22 mouse cellular contexts compared by ENCODE assay signal in the genomic region with DNA sequence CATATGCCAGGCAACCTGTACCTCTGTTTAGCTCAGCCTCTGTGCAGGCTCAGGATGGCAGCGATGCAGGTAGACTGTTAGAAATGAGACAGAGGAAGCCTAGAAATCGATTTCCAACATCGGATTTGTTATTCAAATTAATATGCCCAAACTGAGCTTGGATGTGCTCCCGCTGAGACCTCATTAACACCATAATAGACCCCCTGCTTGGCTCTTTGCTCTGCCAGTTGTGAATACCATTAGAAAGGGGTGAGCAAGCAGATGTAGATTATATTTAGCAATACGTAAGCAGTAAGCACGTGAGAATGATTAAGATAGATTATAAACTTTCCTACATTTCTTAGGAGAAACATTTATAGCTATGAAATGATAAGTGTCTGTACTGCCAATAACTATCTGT. TPM values are rescaled to one million over a fixed set of nuclear protein-coding genes. Genes with fewer than 3 reads are reported as not detected.
DNase-seq lines count a peak whose midpoint lies in the region; ATAC-seq and TF ChIP-seq lines count a peak whose summit lies in the region.
"Had no signal": no experiment of that assay in that cellular context is flagged by ENCODE, and none has a peak within 500 bp of the region (broad histone marks: within the 10 kb centered on the region; RNA-seq: fewer than 3 reads in every experiment).

No protein-coding gene starts in this region.

- no peak overlapping the region for H3K4me2 ChIP-seq in hindbrain, embryonic 11.5 days (replicated peaks; ENCODE audit: low read depth, low read length)
- no peak overlapping the region for H3K4me2 ChIP-seq in hindbrain, embryonic 16.5 days (ENCODE audit: low read length)
- H3K4me2 ChIP-seq in forebrain, embryonic 14.5 days (ENCODE audit: low read length), result 0 out of 2 replicates have a peak overlapping the region, but pooled peaks have one; percentile 16
- H3K4me2 ChIP-seq in midbrain, embryonic 13.5 days (replicated peaks), result peak overlapping the region; percentile 25; the same call in 1 of the 2 replicates
- H3K4me2 ChIP-seq: limb, embryonic 13.5 days; liver, embryonic 13.5 days; lung, embryonic 14.5 days had no signal

- H3K9me3 ChIP-seq in hindbrain, embryonic 11.5 days (ENCODE audit: control insufficient read depth, low read length), result no peaks in the 10 kb centered on the region
- no peaks in the 10 kb centered on the region for H3K9me3 ChIP-seq in hindbrain, embryonic 16.5 days (ENCODE audit: control insufficient read depth, low read length)
- no peaks in the 10 kb centered on the region for H3K9me3 ChIP-seq in forebrain, embryonic 14.5 days (replicated peaks; ENCODE audit: control insufficient read depth, low read length)
- no peaks in the 10 kb centered on the region for H3K9me3 ChIP-seq in midbrain, embryonic 13.5 days
- H3K9me3 ChIP-seq: liver, embryonic 13.5 days had no signal

- no peak overlapping the region for H3K9ac ChIP-seq in hindbrain, embryonic 11.5 days (ENCODE audit: low read depth, low read length)
- no peak overlapping the region for H3K9ac ChIP-seq in hindbrain, embryonic 16.5 days (ENCODE audit: low read depth, low read length)
- H3K9ac ChIP-seq in forebrain, embryonic 14.5 days (ENCODE audit: low read length), result no peak overlapping the region
- no peak overlapping the region for H3K9ac ChIP-seq in midbrain, embryonic 13.5 days (replicated peaks)
- H3K9ac ChIP-seq: limb, embryonic 13.5 days; liver, embryonic 13.5 days; lung, embryonic 14.5 days had no signal

- no peaks in the 10 kb centered on the region for H3K27me3 ChIP-seq in hindbrain, embryonic 11.5 days (ENCODE audit: control insufficient read depth, insufficient read depth, low read length)
- no peaks in the 10 kb centered on the region for H3K27me3 ChIP-seq in hindbrain, embryonic 16.5 days (replicated peaks; ENCODE audit: control insufficient read depth, insufficient read depth, low read length)
- H3K27me3 ChIP-seq in forebrain, embryonic 14.5 days (replicated peaks; ENCODE audit: control insufficient read depth, insufficient read depth, low read length), result no peaks in the 10 kb centered on the region
- no peaks in the 10 kb centered on the region for H3K27me3 ChIP-seq in midbrain, embryonic 13.5 days
- no peaks in the 10 kb centered on the region for H3K27me3 ChIP-seq in kidney, adult 2 months (replicated peaks; ENCODE audit: control insufficient read depth, insufficient read depth, low read length)
- H3K27me3 ChIP-seq: limb, embryonic 13.5 days; liver, embryonic 13.5 days had no signal

- no peaks in the 10 kb centered on the region; the same call in 1 of the 2 replicates for H3K4me1 ChIP-seq in hindbrain, embryonic 11.5 days (replicated peaks; ENCODE audit: control insufficient read depth, insufficient read depth, low read length)
- H3K4me1 ChIP-seq in hindbrain, embryonic 16.5 days (ENCODE audit: control insufficient read depth, insufficient read depth, low read depth, low read length), result peaks cover 9% of the 10 kb centered on the region
- H3K4me1 ChIP-seq in forebrain, embryonic 14.5 days (ENCODE audit: control insufficient read depth, insufficient read depth, low read length), result peaks cover 9% of the 10 kb centered on the region; the same call in 1 of the 2 replicates
- peaks cover 24% of the 10 kb centered on the region for H3K4me1 ChIP-seq in midbrain, embryonic 13.5 days (replicated peaks)
- H3K4me1 ChIP-seq in kidney, adult 2 months (ENCODE audit: control insufficient read depth, insufficient read depth, low read length), result peaks cover 7% of the 10 kb centered on the region; the same call in 1 of the 2 replicates
- H3K4me1 ChIP-seq: embryonic facial prominence, embryonic 10.5 days; limb, embryonic 13.5 days; liver, embryonic 13.5 days had no signal

- TF ChIP-seq CTCF in kidney, adult 2 months (conservative IDR thresholded peaks at IDR 0.05; ENCODE audit: insufficient read depth, insufficient read length, low read depth, low read length), result no peak

- peak; percentile 43 for DNase-seq in hindbrain, embryonic 11.5 days (ENCODE audit: low spot score)
- peak; percentile 87 for DNase-seq in R1 (ENCODE audit: low read depth, low spot score)
- DNase-seq in forebrain, embryonic 14.5 days (ENCODE audit: low spot score), result peak; percentile 59
- DNase-seq in kidney, adult 2 months, result no peak
- no peak for DNase-seq in gastrocnemius, adult 8-10 months (ENCODE audit: low spot score in 2 of 2)
- DNase-seq: adrenal gland, postnatal 36 days; cerebellum, adult 2 months; cerebellum, postnatal 36 days; gastrocnemius, postnatal 10 days; heart, adult 18-20 months; heart, postnatal 36 days; liver, embryonic 13.5 days; lung, embryonic 14.5 days; lung, postnatal 36 days; retina, postnatal 1 day; right cerebral cortex, postnatal 4 days; thymus, adult 2 months had no signal

- WGBS in hindbrain, embryonic 11.5 days, result 40% methylated on average over 6 of the region's 6 CpGs
- WGBS in hindbrain, embryonic 16.5 days, result 25% methylated on average over 6 of the region's 6 CpGs
- 9% methylated on average over 6 of the region's 6 CpGs for WGBS in forebrain, embryonic 14.5 days
- 13% methylated on average over 6 of the region's 6 CpGs for WGBS in midbrain, embryonic 13.5 days
- 88% methylated on average over 6 of the region's 6 CpGs for WGBS in kidney, adult 2 months

- TF ChIP-seq POLR2A in kidney, adult 2 months (IDR thresholded peaks at IDR 0.05; ENCODE audit: low read depth, low read length), result no peak

- no peak overlapping the region for H3K27ac ChIP-seq in hindbrain, embryonic 11.5 days (ENCODE audit: low read depth, low read length)
- no peak overlapping the region for H3K27ac ChIP-seq in hindbrain, embryonic 16.5 days (ENCODE audit: low read depth, low read length)
- H3K27ac ChIP-seq in forebrain, embryonic 14.5 days (ENCODE audit: low read depth, low read length), result no peak overlapping the region
- H3K27ac ChIP-seq in midbrain, embryonic 13.5 days, result 0 out of 2 replicates have a peak overlapping the region, but pooled peaks have one; percentile 44
- H3K27ac ChIP-seq in kidney, adult 2 months (ENCODE audit: insufficient read depth, low read depth, low read length), result no peak overlapping the region
- H3K27ac ChIP-seq: embryonic facial prominence, embryonic 10.5 days; kidney, postnatal 0 days; limb, embryonic 13.5 days; liver, embryonic 13.5 days had no signal

- H3K4me3 ChIP-seq in hindbrain, embryonic 11.5 days (ENCODE audit: low read depth, low read length), result no peak overlapping the region
- H3K4me3 ChIP-seq in hindbrain, embryonic 16.5 days (ENCODE audit: low read length), result no peak overlapping the region
- H3K4me3 ChIP-seq in forebrain, embryonic 14.5 days (ENCODE audit: low read depth, low read length), result no peak overlapping the region
- H3K4me3 ChIP-seq in midbrain, embryonic 13.5 days (replicated peaks), result no peak overlapping the region
- H3K4me3 ChIP-seq in kidney, adult 2 months (ENCODE audit: insufficient read depth, low read depth, low read length), result no peak overlapping the region
- H3K4me3 ChIP-seq: embryonic facial prominence, embryonic 10.5 days; limb, embryonic 13.5 days; liver, embryonic 13.5 days had no signal

- ATAC-seq in hindbrain, embryonic 11.5 days (ENCODE audit: low FRiP score), result no peak
- ATAC-seq in hindbrain, embryonic 16.5 days, result no peak
- ATAC-seq in forebrain, embryonic 14.5 days, result no peak
- ATAC-seq in midbrain, embryonic 13.5 days, result no peak

- H3K36me3 ChIP-seq in hindbrain, embryonic 11.5 days (ENCODE audit: control insufficient read depth, insufficient read depth, low read length), result peaks cover 10% of the 10 kb centered on the region; the same call in 1 of the 2 replicates
- peaks cover 21% of the 10 kb centered on the region for H3K36me3 ChIP-seq in hindbrain, embryonic 16.5 days (ENCODE audit: control insufficient read depth, insufficient read depth, low read length)
- peaks cover 60% of the 10 kb centered on the region for H3K36me3 ChIP-seq in forebrain, embryonic 14.5 days (ENCODE audit: control insufficient read depth, insufficient read depth, low read length)
- peaks cover 45% of the 10 kb centered on the region for H3K36me3 ChIP-seq in midbrain, embryonic 13.5 days
- H3K36me3 ChIP-seq in kidney, adult 2 months (ENCODE audit: control insufficient read depth, insufficient read depth, low read length), result peaks cover 8% of the 10 kb centered on the region; the same call in 1 of the 2 replicates

RNA-seq across cellular contexts. Expression of a gene that starts 24.9 kb away (rescaled TPM):
- 12.3 and 14.3 TPM in 2 replicates for polyA plus RNA-seq in hindbrain, embryonic 11.5 days (2014; fragmentation: Nextera tagmentation; extraction: Ambion mirVana)
- polyA plus RNA-seq in hindbrain, embryonic 16.5 days (2015; fragmentation: Nextera tagmentation; extraction: Ambion mirVana), result 6.9 and 7.6 TPM in 2 replicates
- 7.6 and 8.0 TPM in 2 replicates for polyA plus RNA-seq in forebrain, embryonic 14.5 days (2014; fragmentation: Nextera tagmentation; extraction: Ambion mirVana)
- 9.5 and 10.0 TPM in 2 replicates for polyA plus RNA-seq in midbrain, embryonic 13.5 days (2015; fragmentation: Nextera tagmentation; extraction: Ambion mirVana)
- 4.0 and 4.1 TPM in 2 replicates for polyA plus RNA-seq in kidney, adult 2 months (2012; rRNA removed)
- total RNA-seq in gastrocnemius, adult 8-10 months (2022), result 1 to 10 TPM; 5.5 to 5.9 (median 5.8) TPM

RNA-seq across cellular contexts. Expression of a gene that starts 25.8 kb away (rescaled TPM):
- polyA plus RNA-seq in hindbrain, embryonic 11.5 days (2014; fragmentation: Nextera tagmentation; extraction: Ambion mirVana), result 451 and 474 TPM in 2 replicates
- 345 and 380 TPM in 2 replicates for polyA plus RNA-seq in hindbrain, embryonic 16.5 days (2015; fragmentation: Nextera tagmentation; extraction: Ambion mirVana)
- polyA plus RNA-seq in forebrain, embryonic 14.5 days (2014; fragmentation: Nextera tagmentation; extraction: Ambion mirVana), result 417 and 485 TPM in 2 replicates
- 352 and 366 TPM in 2 replicates for polyA plus RNA-seq in midbrain, embryonic 13.5 days (2015; fragmentation: Nextera tagmentation; extraction: Ambion mirVana)
- 223 and 328 TPM in 2 replicates for polyA plus RNA-seq in kidney, adult 2 months (2012; rRNA removed)
- total RNA-seq in gastrocnemius, adult 8-10 months (2022), result 100 to 1,000 TPM; 480 to 576 (median 508) TPM

Comparison
In these comparisons a context has a peak if more than half of its experiments do, and no peak if none do; other contexts are left out.
1. DNase-seq: peak in hindbrain, embryonic 11.5 days (single experiment), R1 (single experiment) and forebrain, embryonic 14.5 days (single experiment); none in kidney, adult 2 months (single experiment) and gastrocnemius, adult 8-10 months (0 of 2).
2. H3K4me2 ChIP-seq: peak in forebrain, embryonic 14.5 days (single experiment) and midbrain, embryonic 13.5 days (single experiment); none in hindbrain, embryonic 11.5 days (single experiment) and hindbrain, embryonic 16.5 days (single experiment).